Mouse (Mus musculus): ENCODE results near the gene Armc7. TPM values are rescaled to one million over a fixed set of nuclear protein-coding genes. Genes with fewer than 3 reads are reported as not detected.
"Not testable (repeated sequence)": the region's sequence is repeated elsewhere in the genome, so short reads cannot be mapped to it uniquely, and the experiment has no call there.

The Armc7 gene
- total RNA-seq, 4 experiments from 2014 or later = 1.0 to 1.8 (median 1.5) TPM

DNA sequence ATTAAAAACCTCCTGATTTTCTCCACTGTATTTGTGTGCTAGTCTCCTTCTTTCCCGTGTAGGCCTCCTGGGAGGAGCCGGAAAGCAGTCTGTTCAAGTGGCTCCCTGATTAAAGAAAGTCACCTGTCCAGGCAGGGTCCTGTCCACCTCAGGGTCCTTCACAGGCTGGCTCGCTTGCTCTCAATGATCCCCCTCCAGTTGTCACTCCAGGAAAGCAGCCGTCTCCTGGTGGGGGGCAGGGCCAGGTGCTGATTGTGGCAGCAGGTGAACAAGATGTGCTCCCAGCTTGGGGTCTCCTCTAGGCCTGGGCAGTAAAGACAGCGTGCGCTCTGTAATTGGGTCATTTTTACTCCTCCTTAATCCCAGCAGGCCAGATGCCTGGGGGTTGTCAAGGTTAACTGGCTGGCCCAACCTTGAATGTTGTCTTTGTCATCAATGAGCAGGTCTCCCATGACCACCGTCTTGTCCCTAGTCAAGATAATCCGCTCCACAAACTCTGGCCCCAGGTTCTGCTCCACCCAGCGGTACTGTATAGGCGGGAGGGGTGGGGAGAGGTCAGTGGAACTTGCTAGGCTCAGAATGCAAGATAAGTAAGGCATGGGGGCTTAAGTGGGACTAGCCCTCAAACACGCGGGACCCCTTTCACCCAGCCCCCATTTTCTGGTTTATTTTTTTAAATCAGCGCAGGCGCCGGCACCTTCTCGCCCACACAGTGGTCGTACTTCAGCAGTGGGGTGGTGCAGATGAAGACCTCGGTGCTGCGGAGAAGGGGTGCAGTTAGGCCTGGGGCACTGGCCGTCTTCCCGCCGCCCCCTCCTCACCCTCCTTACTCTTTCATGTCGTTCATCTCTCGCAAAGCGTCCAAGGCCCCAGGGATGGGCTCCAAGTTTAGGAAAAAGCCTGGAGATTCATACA is 15.2 kb downstream of the Armc7 start:
- DNase-seq (ENCODE audit: low spot score in 2 of 2) = no peak

DNA sequence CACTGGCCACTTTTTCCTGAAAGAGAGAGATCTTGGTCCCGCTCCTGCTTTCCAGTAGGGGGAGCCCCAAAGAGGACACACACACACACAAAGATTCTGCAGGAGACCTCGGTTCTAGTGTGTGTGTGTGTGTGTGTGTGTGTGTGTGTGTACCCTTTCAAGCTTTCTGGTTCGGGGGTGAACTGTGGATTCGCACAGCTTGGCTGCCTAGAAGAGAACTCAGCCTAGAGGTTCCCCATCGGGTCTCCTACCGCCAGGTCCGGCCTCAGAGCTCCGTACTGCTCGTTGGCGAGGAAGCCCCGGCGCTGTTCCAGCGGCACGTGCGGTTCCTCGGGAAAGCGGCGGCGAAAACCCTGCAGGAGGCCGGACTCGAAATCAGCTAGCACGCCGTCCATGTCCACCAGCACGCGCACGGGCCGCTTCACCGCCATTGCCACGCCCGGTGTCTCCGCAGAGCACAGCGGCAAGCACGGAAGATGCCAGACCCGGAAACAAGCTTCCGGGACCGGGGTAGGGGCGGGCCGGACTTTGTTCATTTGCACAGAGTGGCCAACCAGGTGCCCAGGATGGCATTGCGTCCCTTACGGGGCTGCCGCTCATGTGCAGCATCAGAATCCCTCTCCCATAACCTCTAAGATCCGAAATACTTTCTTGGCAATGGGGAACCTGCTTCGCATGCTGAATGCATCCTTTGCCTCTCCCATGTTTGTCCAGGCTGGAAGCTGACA is 16.1 kb downstream of the Armc7 start, which contains the start of gene Nt5c:
Gene Nt5c, minus strand, starts transcription at position 507 of the 728 bp plus-strand sequence.
- DNase-seq (ENCODE audit: low spot score in 2 of 2) = peak; percentile 55

DNA sequence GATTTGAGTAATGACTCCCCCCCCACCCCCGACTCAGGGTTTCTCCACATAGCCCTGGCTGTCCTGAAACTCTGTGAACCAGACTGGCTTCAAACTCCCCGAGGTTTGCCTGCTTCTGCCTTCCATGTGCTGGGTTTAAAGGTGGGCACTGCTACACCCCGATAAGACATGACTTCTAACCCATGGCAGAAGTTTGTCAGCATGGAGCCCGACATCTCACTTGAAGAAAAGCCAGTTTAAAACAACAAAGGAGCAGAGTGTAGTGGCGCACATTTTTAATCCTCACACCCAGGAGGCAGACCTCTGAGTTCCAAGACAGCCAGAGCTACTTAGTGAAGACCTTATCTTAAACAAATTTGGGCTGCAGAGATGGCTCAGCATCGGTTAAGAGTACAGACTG is 16.9 kb downstream of the Armc7 start:
- DNase-seq (ENCODE audit: low spot score in 2 of 2) = no peak

GRCm38 (mm10) chr11:115496559-115496958 is 21.1 kb downstream of the Armc7 start:
- DNase-seq (ENCODE audit: low spot score in 2 of 2) = not testable (repeated sequence)

DNA sequence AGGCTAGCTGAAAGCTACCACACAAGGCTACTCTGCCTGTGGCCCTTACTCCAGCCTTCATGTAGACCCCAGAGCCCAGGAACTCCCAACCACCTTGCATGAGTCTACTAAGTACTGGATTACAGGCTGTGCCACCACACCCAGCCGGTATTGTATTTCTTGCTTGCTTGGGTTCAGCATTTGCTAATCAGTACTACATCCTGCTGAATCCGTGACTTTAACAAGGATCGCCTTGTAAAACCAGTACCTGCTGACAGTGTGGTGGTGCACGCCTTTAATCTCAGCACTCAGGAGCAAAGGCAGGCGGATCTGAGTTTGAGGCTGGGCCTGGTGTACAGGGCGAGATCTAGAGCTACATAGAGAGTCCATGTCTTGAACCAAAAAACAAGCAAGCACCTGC is 27.2 kb downstream of the Armc7 start:
- DNase-seq (ENCODE audit: low spot score in 2 of 2) = no peak

GRCm38 (mm10) chr11:115506586-115506985 is 31.1 kb downstream of the Armc7 start:
- DNase-seq (ENCODE audit: low spot score in 2 of 2) = no peak

GRCm38 (mm10) chr11:115508061-115508460 is 32.6 kb downstream of the Armc7 start:
- no peak for DNase-seq (ENCODE audit: low spot score in 2 of 2)

DNA sequence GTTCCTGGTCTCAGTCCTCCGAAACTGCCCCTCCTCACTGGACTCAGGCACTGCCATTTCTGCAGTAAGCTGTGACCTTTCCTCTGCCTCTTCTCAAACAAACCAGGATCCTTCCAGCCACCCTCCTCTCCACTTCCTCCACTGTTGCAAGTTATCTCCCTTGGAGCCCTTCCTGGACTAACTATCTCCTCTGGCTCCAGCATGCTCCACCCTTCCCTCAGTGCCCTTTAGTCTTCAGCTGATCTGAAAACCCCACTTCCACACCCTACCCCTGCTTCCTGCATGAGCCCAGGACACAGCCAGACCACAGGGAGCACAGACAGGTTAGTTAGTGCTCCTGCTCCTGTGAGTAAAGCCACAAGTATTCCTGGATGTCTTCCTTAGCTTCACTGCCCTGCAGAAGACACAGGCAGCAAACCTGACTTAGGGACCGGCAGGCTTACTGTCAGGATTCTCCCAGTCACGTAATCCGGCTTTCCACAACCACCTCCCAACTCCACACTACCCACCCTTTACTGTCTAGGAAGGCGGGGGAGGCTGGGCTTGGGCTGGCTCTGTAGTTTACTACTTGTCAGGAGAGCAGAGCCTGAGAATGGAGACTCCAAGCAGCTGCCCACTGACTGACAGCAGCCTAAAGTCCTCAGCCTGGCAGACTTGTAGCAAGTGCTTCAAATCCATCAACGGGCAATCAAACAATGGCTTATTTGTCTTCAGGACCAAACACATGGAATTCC is 34.5 kb downstream of the Armc7 start:
- DNase-seq (ENCODE audit: low spot score in 2 of 2) = no peak

GRCm38 (mm10) chr11:115510507-115510888 is 35.0 kb downstream of the Armc7 start:
- DNase-seq (ENCODE audit: low spot score in 2 of 2) = no peak

DNA sequence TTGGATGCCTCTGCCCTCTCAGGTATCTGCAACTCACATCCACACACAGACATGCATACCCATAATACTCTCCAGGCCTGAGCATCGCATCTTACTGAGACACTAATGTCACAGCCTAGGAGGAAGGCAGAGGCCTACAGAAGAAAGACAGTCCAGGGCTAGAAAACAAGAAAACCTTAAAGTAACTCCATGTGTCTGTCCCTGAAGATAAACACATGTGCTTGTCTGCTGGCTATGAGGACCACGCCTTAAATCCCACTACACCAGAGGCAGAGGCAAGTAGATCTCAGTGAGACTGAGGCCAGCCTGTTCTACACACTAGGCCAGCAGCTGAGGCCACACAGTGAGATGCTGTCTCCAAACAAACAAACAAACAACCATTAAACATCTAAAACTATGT is 35.7 kb downstream of the Armc7 start:
- no peak for DNase-seq (ENCODE audit: low spot score in 2 of 2)

- no peak for DNase-seq (ENCODE audit: low spot score in 2 of 2)
Observed at GRCm38 (mm10) chr11:115512004-115512403, 36.5 kb downstream of the Armc7 start.

- no peak for DNase-seq (ENCODE audit: low spot score in 2 of 2)
Observed at GRCm38 (mm10) chr11:115512407-115513183, 37.1 kb downstream of the Armc7 start.

DNA sequence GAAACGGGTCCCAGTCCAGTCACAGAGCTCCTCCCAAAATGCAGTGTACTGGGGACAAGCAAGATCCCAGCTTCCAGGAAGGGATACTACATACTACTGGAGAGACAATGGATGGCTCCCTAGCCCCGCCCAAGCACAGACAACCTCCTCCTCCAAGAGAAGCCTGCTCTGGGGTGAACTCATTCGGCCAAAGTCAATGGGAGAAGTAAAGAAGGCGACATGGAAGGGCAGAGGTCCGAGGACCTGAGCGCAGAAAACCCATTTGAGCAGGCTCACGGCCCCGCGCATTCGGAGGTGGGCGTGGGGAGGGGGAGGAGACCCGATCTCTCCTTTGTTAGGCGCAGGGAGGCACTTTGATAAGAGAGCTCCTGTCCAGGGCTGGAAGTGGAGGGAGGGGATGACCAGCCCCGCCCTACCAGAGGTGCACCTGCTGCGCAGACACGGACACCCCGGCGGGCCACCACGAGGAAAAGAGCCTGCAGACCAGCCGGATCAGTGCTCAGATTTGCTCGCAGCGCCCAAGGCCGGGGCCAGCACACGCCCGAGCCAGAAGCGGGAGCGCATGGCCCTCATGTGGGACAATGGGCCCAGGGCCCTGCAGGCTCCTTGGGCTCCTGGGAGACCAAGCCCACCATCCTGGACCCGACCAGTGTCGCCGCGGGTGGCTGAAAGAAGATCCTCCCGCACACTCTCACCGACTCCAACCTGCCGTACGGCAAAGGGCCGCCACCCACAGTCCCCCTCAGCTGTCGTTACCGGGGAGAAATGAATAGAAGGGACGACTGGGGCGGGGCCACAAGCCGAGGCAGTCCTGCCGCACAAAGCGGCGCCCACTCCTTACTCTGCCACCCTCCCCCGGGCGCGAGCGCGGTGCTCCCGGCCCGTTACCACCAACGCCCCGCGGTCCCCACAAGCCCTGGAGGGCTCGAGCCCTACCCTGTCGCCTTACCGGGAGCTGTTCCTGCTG is 38.1 kb downstream of the Armc7 start:
- DNase-seq (ENCODE audit: low spot score in 2 of 2) = peak; percentile 28 to 50

DNA sequence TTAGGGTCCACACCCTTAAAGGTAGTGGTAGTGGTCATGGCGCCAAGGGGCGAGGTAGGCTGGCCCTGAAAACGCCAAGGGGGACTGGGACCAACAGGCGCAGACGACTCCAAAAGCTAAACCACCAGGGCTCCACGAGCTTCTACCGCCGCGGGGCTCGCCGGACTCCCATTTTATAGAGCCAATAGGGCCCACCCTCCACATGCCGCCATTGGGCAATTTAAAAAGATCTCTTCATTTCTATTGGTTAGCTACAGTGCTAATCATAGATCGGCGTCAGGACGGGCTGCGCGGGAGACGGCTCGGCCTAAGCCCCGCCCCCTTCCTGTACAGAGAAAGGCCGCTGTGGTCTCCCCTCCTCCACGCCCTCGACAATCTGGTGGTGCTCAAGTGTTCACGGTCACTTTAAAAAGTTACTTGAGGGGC is 38.8 kb downstream of the Armc7 start, which contains the start of gene Jpt1:
Gene Jpt1, minus strand, starts transcription at position 150 of the 426 bp plus-strand sequence.
- DNase-seq (ENCODE audit: low spot score in 2 of 2) = peak; percentile 96 to 97

DNA sequence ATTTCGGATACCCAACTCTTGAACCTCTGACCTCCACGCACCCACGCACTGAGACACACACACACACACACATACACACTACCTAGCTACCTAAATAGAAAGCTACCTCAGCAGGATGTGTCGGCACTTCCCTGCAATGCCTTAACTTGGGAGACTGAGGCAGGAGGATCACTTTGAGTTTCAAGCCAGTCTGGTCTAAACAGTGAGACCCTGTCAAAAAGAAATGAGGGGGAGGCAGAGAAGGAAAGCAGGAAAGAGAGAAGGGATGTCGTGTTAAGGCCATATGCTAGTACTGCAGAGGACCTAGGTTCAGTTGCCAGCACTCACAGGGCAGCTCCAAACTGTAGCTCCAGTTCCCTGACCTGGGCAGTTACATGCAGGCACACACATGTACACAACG is 39.6 kb downstream of the Armc7 start:
- DNase-seq (ENCODE audit: low spot score in 2 of 2) = no peak

DNA sequence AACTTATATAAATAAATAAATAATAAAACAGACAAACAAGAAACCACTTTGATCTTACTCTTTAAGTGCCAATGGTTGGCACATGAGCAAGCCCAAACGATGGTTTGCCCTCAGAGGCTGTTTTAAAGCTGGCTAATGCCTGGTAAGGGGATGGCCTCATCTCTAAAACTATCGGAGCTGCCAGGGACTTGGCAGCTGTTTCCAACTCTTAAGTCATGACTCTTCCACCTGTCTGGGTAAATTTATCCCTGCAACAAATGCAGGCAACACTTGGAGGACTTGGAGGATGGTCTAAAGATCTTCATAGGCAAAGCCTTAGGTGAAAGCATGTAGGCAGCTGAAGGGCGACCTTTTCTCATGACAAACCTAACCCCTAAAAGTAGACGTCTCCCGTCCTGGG is 41.5 kb downstream of the Armc7 start:
- DNase-seq (ENCODE audit: low spot score in 2 of 2) = peak in 1 of 2 experiments; percentile 32

DNA sequence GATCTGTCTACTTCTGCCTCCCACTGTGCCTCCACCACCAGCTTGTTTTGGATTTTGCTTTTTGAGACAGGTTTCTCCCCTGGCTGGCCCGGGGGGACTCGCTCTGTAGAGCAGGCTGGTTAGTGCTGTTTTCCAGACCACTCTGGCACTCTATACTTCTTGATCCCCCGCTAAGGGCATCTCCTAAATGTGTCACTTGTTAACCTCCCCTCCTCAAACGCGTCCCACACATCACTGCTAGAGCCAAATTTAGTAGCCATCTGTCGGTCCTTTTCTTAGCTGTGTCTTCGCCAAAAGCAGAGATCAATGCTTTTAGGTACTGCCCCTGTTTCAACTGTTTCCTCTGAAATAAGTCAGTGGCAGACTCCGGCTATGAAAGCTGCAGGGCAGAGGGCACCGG is 43.2 kb downstream of the Armc7 start:
- no peak for DNase-seq (ENCODE audit: low spot score in 2 of 2)

DNA sequence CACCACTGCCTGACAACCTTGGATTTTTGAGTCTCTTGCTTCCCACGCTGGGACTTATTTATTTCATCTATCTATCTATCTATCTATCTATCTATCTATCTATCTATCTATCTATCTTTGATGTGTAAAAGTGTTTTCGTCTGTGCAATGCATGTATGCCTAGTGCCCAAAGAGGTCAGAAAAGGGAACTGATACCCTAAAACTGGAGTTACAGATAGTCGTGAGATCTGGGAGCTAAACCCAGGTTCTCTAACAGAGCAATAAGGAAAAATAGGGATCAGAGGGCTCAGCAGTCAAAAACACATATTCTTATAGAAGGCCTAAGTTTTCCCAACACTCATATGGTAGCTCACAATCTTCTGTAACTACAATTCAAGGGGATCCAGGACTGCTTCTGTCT is 44.1 kb downstream of the Armc7 start:
- DNase-seq (ENCODE audit: low spot score in 2 of 2) = no peak

DNA sequence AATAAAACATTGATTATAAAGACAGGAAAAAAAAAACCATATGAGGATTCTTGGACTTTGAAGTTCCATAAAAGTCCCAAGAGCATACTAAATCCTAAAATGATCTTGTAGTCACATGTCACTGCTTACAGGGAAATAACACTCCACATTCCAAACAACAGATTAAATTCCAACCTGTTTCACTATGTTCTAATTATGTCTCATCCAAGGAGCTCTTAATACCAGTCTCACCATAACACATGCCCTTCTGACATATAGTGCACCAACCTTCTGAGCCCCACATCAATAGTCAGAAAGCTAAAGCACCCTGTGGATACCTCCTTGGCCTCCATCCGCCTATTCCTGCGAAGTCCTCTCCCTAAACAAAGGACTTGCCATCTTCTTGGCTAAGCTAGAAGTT is 44.8 kb downstream of the Armc7 start:
- no peak for DNase-seq (ENCODE audit: low spot score in 2 of 2)

GRCm38 (mm10) chr11:115521080-115521479 is 45.6 kb downstream of the Armc7 start:
- DNase-seq (ENCODE audit: low spot score in 2 of 2) = no peak
